Mouse (Mus musculus) limb, embryonic 12.5 days (tissue): ENCODE data around the gene Naa30. TPM values are rescaled to one million over a fixed set of nuclear protein-coding genes. Genes with fewer than 3 reads are reported as not detected.
"Not testable (repeated sequence)": the region's sequence is repeated elsewhere in the genome, so short reads cannot be mapped to it uniquely, and the experiment has no call there.

ENCODE experiments used
- ATAC-seq: fragments of 200-750 bp; cut with Nextera tagmentation; 2 replicates; pipeline ENCODE4 v1.8.0; 2017; ENCODE audit warnings: low read depth, moderate TSS enrichment; ENCODE audit not compliant: insufficient number of reproducible peaks, insufficient read depth, low FRiP score, low TSS enrichment
- H3K27ac ChIP-seq: fragments of 300-500 bp; sonication (generic); 2 replicates; pipeline ENCODE4 v1.5.1; 2016; ENCODE audit warnings: mild to moderate bottlenecking, moderate library complexity
- H3K27me3 ChIP-seq: fragments of 300-500 bp; sonication (generic); 2 replicates; pipeline ENCODE4 v1.6.1; 2016; ENCODE audit warnings: mild to moderate bottlenecking, moderate library complexity
- H3K36me3 ChIP-seq: fragments of 300-500 bp; sonication (generic); 2 replicates; pipeline ENCODE4 v1.6.1; 2016; ENCODE audit warnings: mild to moderate bottlenecking, moderate library complexity
- H3K4me1 ChIP-seq: fragments of 300-500 bp; sonication (generic); replicated peaks from 2 replicates; pipeline ENCODE4 v1.6.1; 2016
- H3K4me2 ChIP-seq: fragments of 300-500 bp; sonication (generic); 2 replicates; pipeline ENCODE4 v1.6.1; 2016; ENCODE audit warnings: mild to moderate bottlenecking, moderate library complexity
- H3K4me3 ChIP-seq: fragments of 300-500 bp; sonication (generic); replicated peaks from 2 replicates; pipeline ENCODE4 v1.5.1; 2016; ENCODE audit warnings: mild to moderate bottlenecking
- H3K9ac ChIP-seq: fragments of 300-500 bp; sonication (generic); replicated peaks from 2 replicates; pipeline ENCODE4 v1.6.1; 2016; ENCODE audit warnings: mild to moderate bottlenecking, moderate library complexity
- H3K9me3 ChIP-seq: fragments of 300-500 bp; sonication (generic); 2 replicates; pipeline ENCODE4 v1.6.1; 2016; ENCODE audit warnings: mild to moderate bottlenecking, moderate library complexity
- WGBS: fragments of 180-500 bp; shearing (Covaris S2); methylation state at CpG from one replicate; pipeline ENCODE4 v1.1.7; 2016; 5-methylcytosine and 5-hydroxymethylcytosine counted together
- polyA plus RNA-seq: library from polyadenylated mRNA; unstranded; fragments of >200 nt; fragmentation: Nextera tagmentation; extraction: Ambion mirVana; gene quantifications from 2 replicates; pipeline ENCODE4 v1.2.1, GENCODE M21; 2016

Gene Naa30
- polyA plus RNA-seq, 1 experiment from 2014 or later = 17.9 TPM

DNA sequence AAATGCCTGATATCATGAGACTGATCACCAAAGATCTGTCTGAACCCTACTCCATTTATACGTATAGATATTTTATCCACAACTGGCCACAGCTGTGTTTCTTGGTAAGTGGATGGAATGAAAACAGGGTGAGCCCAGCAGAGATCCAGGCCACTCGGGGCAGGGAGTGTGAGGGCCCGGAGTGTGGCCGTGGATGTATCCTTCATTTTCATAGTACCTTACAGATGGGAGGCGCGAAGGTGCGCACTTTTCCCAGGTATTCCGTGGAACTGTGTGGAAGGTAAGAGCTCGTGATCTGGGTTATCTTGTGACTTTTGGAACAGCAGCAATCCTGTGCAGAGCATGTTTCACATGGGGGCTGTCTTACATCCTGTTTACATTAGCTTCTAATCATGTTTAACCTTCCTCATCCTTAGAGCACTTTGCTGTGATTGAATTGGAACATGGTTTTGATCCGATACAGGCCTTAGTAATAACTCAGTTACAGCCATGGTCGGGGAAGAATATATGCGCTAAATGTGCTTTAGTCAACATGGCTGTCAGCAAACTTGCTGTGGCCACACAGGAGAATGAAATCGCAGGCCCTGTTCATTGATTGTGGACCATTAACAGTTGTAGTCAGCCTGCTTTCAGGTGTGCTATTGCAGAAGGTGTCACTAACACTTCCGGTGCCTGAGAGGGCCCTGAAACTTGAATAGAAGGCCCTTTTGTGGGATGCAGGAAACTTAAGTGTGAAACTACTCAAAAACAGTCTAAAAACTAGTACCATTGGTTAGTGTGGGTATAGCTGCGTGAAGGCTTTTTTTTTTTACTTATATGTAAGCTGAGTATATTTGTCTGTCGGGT is 1.5 kb downstream of the Naa30 start:
- peaks cover 20% of the 10 kb centered on the region for H3K4me1 ChIP-seq
- no peak overlapping the region for H3K27ac ChIP-seq
- peaks cover 6% of the 10 kb centered on the region; the same call in 1 of the 2 replicates for H3K36me3 ChIP-seq
- no peaks in the 10 kb centered on the region for H3K9me3 ChIP-seq
- peak overlapping the region; percentile 97 for H3K9ac ChIP-seq
- peak overlapping the region; percentile 99 for H3K4me3 ChIP-seq
- H3K4me2 ChIP-seq = peak overlapping the region; percentile 90
- no peak for ATAC-seq
- no peaks in the 10 kb centered on the region for H3K27me3 ChIP-seq
- WGBS = 54% methylated on average over 16 of the region's 16 CpGs

GRCm38 (mm10) chr14:49179736-49180135 is 7.7 kb downstream of the Naa30 start:
- WGBS = 87% methylated on average over 3 of the region's 3 CpGs
- H3K27ac ChIP-seq = no peak overlapping the region
- H3K4me2 ChIP-seq = no peak overlapping the region
- H3K9me3 ChIP-seq = no peaks in the 10 kb centered on the region
- H3K4me1 ChIP-seq = peaks cover 3% of the 10 kb centered on the region
- no peak overlapping the region for H3K4me3 ChIP-seq
- ATAC-seq = no peak
- H3K27me3 ChIP-seq = no peaks in the 10 kb centered on the region
- peaks cover 44% of the 10 kb centered on the region for H3K36me3 ChIP-seq
- no peak overlapping the region for H3K9ac ChIP-seq

- Histone ChIP-seq H3K4me2 (no peak overlapping the region), H3K9ac (no peak overlapping the region), H3K9me3 (no peaks in the 10 kb centered on the region), H3K4me3 (no peak overlapping the region), H3K27me3 (no peaks in the 10 kb centered on the region), H3K36me3 (peaks cover 69% of the 10 kb centered on the region), H3K27ac (no peak overlapping the region), H3K4me1 (no peaks in the 10 kb centered on the region)
- ATAC-seq = no peak
- WGBS = 97% methylated on average over 2 of the region's 2 CpGs
These were observed 14.2 kb downstream of the Naa30 start for GRCm38 (mm10) chr14:49186270-49186669.

DNA sequence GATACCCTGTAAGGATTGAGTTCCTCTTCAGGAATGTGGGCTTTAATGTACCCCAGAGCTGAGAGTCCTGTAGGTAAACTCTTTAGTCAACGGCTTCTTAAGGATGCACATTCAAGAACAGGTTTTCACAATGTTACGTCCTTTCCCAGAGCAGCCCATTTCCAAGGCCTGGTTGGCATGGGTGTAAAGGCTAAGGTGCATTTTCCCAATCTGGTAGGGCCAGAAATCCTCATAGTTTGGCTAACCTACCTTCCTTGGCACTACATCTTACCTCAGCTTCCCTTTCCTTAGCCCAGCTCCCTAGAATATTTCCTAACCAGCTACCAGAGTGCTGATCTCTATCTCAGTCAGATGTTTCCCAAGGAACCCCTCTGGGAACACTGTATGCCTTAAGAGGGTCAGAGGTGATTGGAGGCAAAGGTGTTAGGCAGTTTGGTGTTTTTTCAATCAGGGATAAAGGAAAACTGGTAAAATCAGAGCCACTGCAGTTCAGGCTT is 25.1 kb downstream of the Naa30 start:
- 95% methylated on average over 2 of the region's 2 CpGs for WGBS
- H3K4me3 ChIP-seq = no peak overlapping the region
- no peak overlapping the region for H3K9ac ChIP-seq
- H3K9me3 ChIP-seq = no peaks in the 10 kb centered on the region
- no peak overlapping the region for H3K4me2 ChIP-seq
- ATAC-seq = no peak
- H3K4me1 ChIP-seq = no peaks in the 10 kb centered on the region
- no peaks in the 10 kb centered on the region; the same call in 1 of the 2 replicates for H3K36me3 ChIP-seq
- no peaks in the 10 kb centered on the region for H3K27me3 ChIP-seq
- H3K27ac ChIP-seq = no peak overlapping the region

DNA sequence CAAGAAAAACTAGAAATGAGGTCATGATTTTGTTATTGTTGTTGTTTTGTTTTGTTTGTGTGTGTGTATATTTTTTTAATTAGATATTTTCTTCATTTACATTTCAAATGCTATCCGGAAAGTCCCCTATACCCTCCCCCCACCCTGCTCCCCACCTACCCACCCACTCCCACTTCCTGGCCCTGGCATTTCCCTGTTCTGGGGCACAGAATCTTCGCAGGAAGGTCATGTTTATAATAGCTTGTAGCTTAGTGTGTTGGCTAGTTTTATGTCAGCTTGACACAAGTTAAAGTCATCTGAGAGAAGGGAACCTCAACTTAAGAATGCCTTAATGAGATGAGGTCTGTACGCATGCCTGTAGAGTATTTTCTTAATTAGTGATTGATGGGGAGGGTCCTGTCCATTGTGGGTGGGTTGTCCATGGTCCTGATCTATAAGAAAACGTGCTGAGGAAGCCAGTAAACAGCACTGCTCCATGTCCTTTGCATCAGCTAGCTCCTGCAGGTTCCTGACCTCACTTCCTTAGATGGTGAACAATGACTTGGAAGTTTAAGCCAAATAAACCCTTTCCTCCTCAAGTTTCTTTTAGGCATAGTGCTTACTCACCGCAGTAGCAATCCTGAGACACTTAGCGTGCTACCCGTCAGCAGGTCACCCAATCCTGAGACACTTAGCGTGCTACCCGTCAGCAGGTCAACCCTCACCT is 29.2 kb downstream of the Naa30 start:
- no peak overlapping the region for H3K4me3 ChIP-seq
- 76% methylated on average over 9 of the region's 9 CpGs for WGBS
- H3K9me3 ChIP-seq = no peaks in the 10 kb centered on the region
- H3K27ac ChIP-seq = no peak overlapping the region
- no peaks in the 10 kb centered on the region for H3K4me1 ChIP-seq
- no peaks in the 10 kb centered on the region for H3K36me3 ChIP-seq
- no peak overlapping the region for H3K9ac ChIP-seq
- no peak overlapping the region for H3K4me2 ChIP-seq
- H3K27me3 ChIP-seq = no peaks in the 10 kb centered on the region
- no peak for ATAC-seq

DNA sequence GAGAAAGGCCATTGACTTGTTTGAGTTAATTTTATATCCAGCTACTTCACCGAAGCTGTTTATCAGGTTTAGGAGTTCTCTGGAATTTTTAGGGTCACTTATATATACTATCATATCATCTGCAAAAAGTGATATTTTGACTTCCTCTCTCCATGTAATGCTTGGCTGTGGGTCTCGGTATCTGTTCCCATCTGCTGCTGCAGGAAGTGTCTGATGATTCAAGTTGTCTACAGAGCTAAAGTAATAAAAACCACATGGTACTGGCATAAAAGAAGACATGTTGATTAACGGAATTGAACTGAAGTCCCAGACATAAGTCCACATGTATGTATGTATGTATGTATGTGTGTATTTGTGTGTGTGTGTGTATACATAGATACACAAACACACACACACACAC is 38.2 kb downstream of the Naa30 start:
- not testable (repeated sequence) for H3K27ac ChIP-seq, H3K36me3 ChIP-seq, ATAC-seq, H3K27me3 ChIP-seq, H3K4me3 ChIP-seq, H3K4me1 ChIP-seq, H3K4me2 ChIP-seq, H3K9me3 ChIP-seq, H3K9ac ChIP-seq
- 79% methylated on average over 3 of the region's 3 CpGs for WGBS

DNA sequence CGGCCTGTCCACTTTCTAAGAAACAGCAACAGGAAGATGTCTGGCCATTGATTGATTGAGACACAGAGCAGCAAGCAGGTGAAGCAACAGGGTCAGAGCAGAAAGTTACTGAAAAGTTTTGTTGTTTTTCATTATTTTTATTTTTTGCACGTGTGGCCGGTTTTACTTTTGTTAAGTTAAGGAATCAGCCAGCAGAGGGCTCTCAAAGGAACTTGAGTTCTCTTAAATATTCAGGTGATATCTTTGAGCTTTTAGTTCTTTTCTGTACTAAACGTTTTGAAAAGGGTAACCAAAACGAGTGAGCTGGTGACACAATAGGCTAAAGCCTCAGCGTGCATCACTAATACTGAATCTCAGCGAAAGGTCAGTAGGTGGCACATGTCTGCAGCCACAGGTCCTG is 46.7 kb downstream of the Naa30 start:
- H3K36me3 ChIP-seq = no peaks in the 10 kb centered on the region
- WGBS = 75% methylated on average over 7 of the region's 7 CpGs
- no peak overlapping the region for H3K27ac ChIP-seq
- no peak overlapping the region for H3K4me2 ChIP-seq
- no peaks in the 10 kb centered on the region for H3K27me3 ChIP-seq
- ATAC-seq = no peak
- no peaks in the 10 kb centered on the region for H3K9me3 ChIP-seq
- no peak overlapping the region for H3K9ac ChIP-seq
- no peak overlapping the region for H3K4me3 ChIP-seq
- no peaks in the 10 kb centered on the region for H3K4me1 ChIP-seq

- 91% methylated on average over 4 of the region's 4 CpGs for WGBS
- not testable (repeated sequence) for H3K4me1 ChIP-seq, H3K4me2 ChIP-seq, H3K9me3 ChIP-seq, H3K27me3 ChIP-seq, H3K9ac ChIP-seq, H3K27ac ChIP-seq, ATAC-seq, H3K36me3 ChIP-seq, H3K4me3 ChIP-seq
These were observed 47.5 kb downstream of the Naa30 start for GRCm38 (mm10) chr14:49219466-49220022.

- no peak for ATAC-seq
- H3K4me2 ChIP-seq = no peak overlapping the region
- H3K36me3 ChIP-seq = no peaks in the 10 kb centered on the region
- 77% methylated on average over 2 of the region's 2 CpGs for WGBS
- H3K27me3 ChIP-seq = no peaks in the 10 kb centered on the region
- H3K9me3 ChIP-seq = no peaks in the 10 kb centered on the region
- no peak overlapping the region for H3K9ac ChIP-seq
- no peaks in the 10 kb centered on the region for H3K4me1 ChIP-seq
- no peak overlapping the region for H3K27ac ChIP-seq
- H3K4me3 ChIP-seq = no peak overlapping the region
These were observed 49.7 kb downstream of the Naa30 start for GRCm38 (mm10) chr14:49221771-49222170.

DNA sequence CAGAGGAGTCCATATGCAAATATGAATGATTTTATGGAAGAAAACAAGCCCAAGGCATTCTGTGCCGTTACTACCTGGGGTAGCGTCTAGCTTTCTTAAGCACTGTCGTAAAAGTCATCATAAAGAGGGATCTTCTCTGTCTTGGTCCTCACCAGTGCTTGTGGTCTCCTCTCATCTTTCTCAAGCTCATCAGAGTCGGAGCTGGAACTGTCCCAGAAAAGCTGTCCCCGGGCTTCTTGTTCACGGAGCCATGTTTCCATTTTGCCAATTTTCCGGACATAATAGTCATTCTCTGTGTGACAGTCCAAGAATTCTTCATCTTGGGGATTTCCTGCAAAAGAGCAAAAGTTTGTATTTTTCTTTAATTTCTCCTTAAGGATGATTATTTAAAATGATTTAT is 54.4 kb downstream of the Naa30 start:
- WGBS = 78% methylated on average over 7 of the region's 7 CpGs
- no peak overlapping the region for H3K27ac ChIP-seq
- no peak overlapping the region for H3K9ac ChIP-seq
- H3K4me2 ChIP-seq = no peak overlapping the region
- H3K4me1 ChIP-seq = no peaks in the 10 kb centered on the region
- no peaks in the 10 kb centered on the region for H3K27me3 ChIP-seq
- H3K36me3 ChIP-seq = no peaks in the 10 kb centered on the region
- no peak for ATAC-seq
- H3K4me3 ChIP-seq = no peak overlapping the region
- no peaks in the 10 kb centered on the region for H3K9me3 ChIP-seq

- WGBS = 90% methylated on average over 11 of the region's 11 CpGs
- H3K4me3 ChIP-seq = no peak overlapping the region
- no peaks in the 10 kb centered on the region for H3K36me3 ChIP-seq
- H3K4me2 ChIP-seq = no peak overlapping the region
- H3K9me3 ChIP-seq = no peaks in the 10 kb centered on the region
- H3K9ac ChIP-seq = no peak overlapping the region
- H3K27ac ChIP-seq = no peak overlapping the region
- ATAC-seq = no peak
- H3K27me3 ChIP-seq = no peaks in the 10 kb centered on the region
- no peaks in the 10 kb centered on the region for H3K4me1 ChIP-seq
These were observed 55.0 kb downstream of the Naa30 start for GRCm38 (mm10) chr14:49226986-49227385.
